Mouse (Mus musculus) liver, adult 2 months (tissue): ENCODE data around the gene Ctla4.

ENCODE experiments used
- CTCF ChIP-seq: fragments of 200-500 bp; IDR thresholded peaks from 2 replicates; pipeline ENCODE4 v1.5.1; 2011; ENCODE audit warnings: low read depth, low read length, control low read depth
- POLR2A ChIP-seq: fragments of 200-500 bp; IDR thresholded peaks from 2 replicates; pipeline ENCODE4 v1.6.1; 2011; ENCODE audit warnings: low read length, control low read depth; ENCODE audit not compliant: insufficient read depth; ENCODE audit errors: extremely low read depth

GRCm38 (mm10) chr1:60846616-60847275 lies 40.1 kb upstream of the Ctla4 start:
- TF ChIP-seq POLR2A (no peak), CTCF (no peak)
